Mouse (Mus musculus): Measurements from ENCODE around the gene Bloc1s3. TPM values are rescaled to one million over a fixed set of nuclear protein-coding genes. Genes with fewer than 3 reads are reported as not detected.
A peak's percentile ranks its signal among the peaks of the same experiment; 100 is the strongest.

The Bloc1s3 gene
- polyA plus RNA-seq (2012; rRNA removed) = 6.2 and 8.8 TPM in 2 replicates
- 1.2 and 1.3 TPM in 2 replicates for polyA plus RNA-seq (2014; fragmentation: Nextera tagmentation; extraction: Ambion mirVana)

- peak within 1 kb of the TSS; percentile 80 for H3K9ac ChIP-seq (ENCODE audit: low read depth, low read length, severe bottlenecking)
- peak within 1 kb of the TSS; percentile 84 for H3K4me3 ChIP-seq (replicated peaks; ENCODE audit: low read length)
- H3K4me1 ChIP-seq (ENCODE audit: control insufficient read depth, insufficient read depth, low read length) = peaks cover 7% of the 10 kb centered on the region
- H3K27me3 ChIP-seq (ENCODE audit: control insufficient read depth, insufficient read depth, low read length) = no peaks in the 10 kb centered on the region
- H3K27ac ChIP-seq (replicated peaks; ENCODE audit: low read depth, low read length) = peak within 1 kb of the TSS; percentile 19; the same call in 1 of the 2 replicates
- no peaks in the 10 kb centered on the region for H3K36me3 ChIP-seq (ENCODE audit: control insufficient read depth, insufficient read depth, low read length)
- H3K9me3 ChIP-seq (ENCODE audit: control insufficient read depth, low read length) = no peaks in the 10 kb centered on the region
- ATAC-seq (ENCODE audit: low FRiP score, low read depth) (peak; percentile 97), DNase-seq (ENCODE audit: low spot score) (peak; percentile 95)
- TF ChIP-seq POLR2A (IDR thresholded peaks at IDR 0.05; ENCODE audit: borderline replicate concordance, extremely low read depth, insufficient read depth, insufficient read length) = 0 out of 2 replicates have a peak, but pooled peaks have one; percentile 71
- WGBS = under 1% methylated on average over 56 of the region's 56 CpGs
- H3K4me2 ChIP-seq (replicated peaks; ENCODE audit: low read depth, low read length, severe bottlenecking) = peak within 1 kb of the TSS; percentile 98
Observed at GRCm38 (mm10) chr7:19508150-19508923, at the start of gene Bloc1s3, which contains the start of gene Trappc6a. TSS of gene Bloc1s3 (minus strand) at chr7:19508367. TSS of gene Trappc6a (plus strand) at chr7:19508395.

GRCm38 (mm10) chr7:19557086-19557485 lies 48.9 kb upstream of the Bloc1s3 start:
- no peak overlapping the region for H3K4me2 ChIP-seq (replicated peaks; ENCODE audit: low read depth, low read length, severe bottlenecking)
- H3K4me1 ChIP-seq (ENCODE audit: control insufficient read depth, insufficient read depth, low read length) = peaks cover 25% of the 10 kb centered on the region
- H3K27ac ChIP-seq (replicated peaks; ENCODE audit: low read depth, low read length) = no peak overlapping the region
- H3K27me3 ChIP-seq (ENCODE audit: control insufficient read depth, insufficient read depth, low read length) = no peaks in the 10 kb centered on the region
- no peak overlapping the region for H3K4me3 ChIP-seq (replicated peaks; ENCODE audit: low read length)
- H3K9me3 ChIP-seq (ENCODE audit: control insufficient read depth, low read length) = no peaks in the 10 kb centered on the region
- WGBS = 95% methylated on average over 2 of the region's 2 CpGs
- H3K9ac ChIP-seq (ENCODE audit: low read depth, low read length, severe bottlenecking) = no peak overlapping the region
- TF ChIP-seq POLR2A (IDR thresholded peaks at IDR 0.05; ENCODE audit: borderline replicate concordance, extremely low read depth, insufficient read depth, insufficient read length) = no peak
- DNase-seq (ENCODE audit: low spot score) = no peak
- H3K36me3 ChIP-seq (ENCODE audit: control insufficient read depth, insufficient read depth, low read length) = peaks cover 36% of the 10 kb centered on the region
- no peak for ATAC-seq (ENCODE audit: low FRiP score, low read depth)

GRCm38 (mm10) chr7:19554168-19554567 lies 46.0 kb upstream of the Bloc1s3 start:
- Histone ChIP-seq H3K36me3 (ENCODE audit: control insufficient read depth, insufficient read depth, low read length) (peaks cover 41% of the 10 kb centered on the region), H3K9me3 (ENCODE audit: control insufficient read depth, low read length) (no peaks in the 10 kb centered on the region), H3K4me3 (replicated peaks; ENCODE audit: low read length) (no peak overlapping the region), H3K4me1 (ENCODE audit: control insufficient read depth, insufficient read depth, low read length) (peaks cover 8% of the 10 kb centered on the region), H3K9ac (ENCODE audit: low read depth, low read length, severe bottlenecking) (no peak overlapping the region), H3K4me2 (replicated peaks; ENCODE audit: low read depth, low read length, severe bottlenecking) (no peak overlapping the region), H3K27me3 (ENCODE audit: control insufficient read depth, insufficient read depth, low read length) (no peaks in the 10 kb centered on the region), H3K27ac (replicated peaks; ENCODE audit: low read depth, low read length) (no peak overlapping the region)
- no peak for ATAC-seq (ENCODE audit: low FRiP score, low read depth)
- DNase-seq (ENCODE audit: low spot score) = no peak
- no peak for TF ChIP-seq POLR2A (IDR thresholded peaks at IDR 0.05; ENCODE audit: borderline replicate concordance, extremely low read depth, insufficient read depth, insufficient read length)
- 90% methylated on average over 1 of the region's 1 CpGs for WGBS

GRCm38 (mm10) chr7:19552443-19552842 lies 44.3 kb upstream of the Bloc1s3 start:
- TF ChIP-seq POLR2A (IDR thresholded peaks at IDR 0.05; ENCODE audit: borderline replicate concordance, extremely low read depth, insufficient read depth, insufficient read length) = no peak
- Histone ChIP-seq H3K4me1 (ENCODE audit: control insufficient read depth, insufficient read depth, low read length) (peaks cover 2% of the 10 kb centered on the region; the same call in 1 of the 2 replicates), H3K9me3 (ENCODE audit: control insufficient read depth, low read length) (no peaks in the 10 kb centered on the region), H3K4me3 (replicated peaks; ENCODE audit: low read length) (no peak overlapping the region), H3K9ac (ENCODE audit: low read depth, low read length, severe bottlenecking) (no peak overlapping the region), H3K36me3 (ENCODE audit: control insufficient read depth, insufficient read depth, low read length) (peaks cover 38% of the 10 kb centered on the region), H3K27ac (replicated peaks; ENCODE audit: low read depth, low read length) (no peak overlapping the region), H3K27me3 (ENCODE audit: control insufficient read depth, insufficient read depth, low read length) (no peaks in the 10 kb centered on the region), H3K4me2 (replicated peaks; ENCODE audit: low read depth, low read length, severe bottlenecking) (no peak overlapping the region)
- no peak for DNase-seq (ENCODE audit: low spot score)
- ATAC-seq (ENCODE audit: low FRiP score, low read depth) = peak; percentile 51; the same call in 1 of the 2 replicates
- WGBS = 61% methylated on average over 2 of the region's 2 CpGs

GRCm38 (mm10) chr7:19551634-19552033 lies 43.5 kb upstream of the Bloc1s3 start:
- no peaks in the 10 kb centered on the region for H3K27me3 ChIP-seq (ENCODE audit: control insufficient read depth, insufficient read depth, low read length)
- peaks cover 38% of the 10 kb centered on the region for H3K36me3 ChIP-seq (ENCODE audit: control insufficient read depth, insufficient read depth, low read length)
- no peak for DNase-seq (ENCODE audit: low spot score)
- H3K27ac ChIP-seq (replicated peaks; ENCODE audit: low read depth, low read length) = no peak overlapping the region
- ATAC-seq (ENCODE audit: low FRiP score, low read depth) = no peak
- no peaks in the 10 kb centered on the region for H3K9me3 ChIP-seq (ENCODE audit: control insufficient read depth, low read length)
- H3K4me3 ChIP-seq (replicated peaks; ENCODE audit: low read length) = no peak overlapping the region
- H3K9ac ChIP-seq (ENCODE audit: low read depth, low read length, severe bottlenecking) = no peak overlapping the region
- 61% methylated on average over 5 of the region's 5 CpGs for WGBS
- TF ChIP-seq POLR2A (IDR thresholded peaks at IDR 0.05; ENCODE audit: borderline replicate concordance, extremely low read depth, insufficient read depth, insufficient read length) = no peak
- no peak overlapping the region for H3K4me2 ChIP-seq (replicated peaks; ENCODE audit: low read depth, low read length, severe bottlenecking)
- peaks cover 2% of the 10 kb centered on the region; the same call in 1 of the 2 replicates for H3K4me1 ChIP-seq (ENCODE audit: control insufficient read depth, insufficient read depth, low read length)
